Mouse (Mus musculus) CH12.LX (cell line): ENCODE measurements at regions not wholly inside any gene's neighbourhood (a gene's known extent, or its start where the extent isn't known, plus 50 kb on each side); places are given as distances from the start of the nearest gene placed in this dataset.

ENCODE experiments used
- CTCF ChIP-seq, 2 experiments: IDR thresholded peaks in 1 of 2; conservative IDR thresholded peaks in 1 of 2; 2 replicates each; pipeline ENCODE4 v1.5.1; 2011 to 2012; ENCODE audit warnings: low read depth in 2 of 2, low read length in 2 of 2, improper control_type of control experiment in 1 of 2, inconsistent platforms in 1 of 2, mild to moderate bottlenecking in 1 of 2, moderate library complexity in 1 of 2
- ETS1 ChIP-seq: conservative IDR thresholded peaks from 2 replicates; pipeline ENCODE4 v1.6.1; 2012; ENCODE audit warnings: low read depth, mild to moderate bottlenecking, inconsistent platforms, low read length, improper control_type of control experiment, moderate library complexity
- SIN3A ChIP-seq: IDR thresholded peaks from 2 replicates; pipeline ENCODE4 v1.6.1; 2012; ENCODE audit warnings: low read length, improper control_type of control experiment, inconsistent platforms

- TF ChIP-seq CTCF (conservative IDR thresholded peaks at IDR 0.05 in 1 of 2, IDR thresholded peaks at IDR 0.05 in 1 of 2; ENCODE audit: low read depth in 2 of 2, low read length in 2 of 2): no peak
- TF ChIP-seq ETS1: no peak
- no peak for TF ChIP-seq SIN3A
Observed at GRCm38 (mm10) chr15:96046651-96047050, 240.7 kb upstream of the Arid2 start.
